Mouse (Mus musculus): Measurements from ENCODE around the gene Hipk4. TPM values are rescaled to one million over a fixed set of nuclear protein-coding genes. Genes with fewer than 3 reads are reported as not detected.
A peak's percentile ranks its signal among the peaks of the same experiment; 100 is the strongest.

Hipk4 gene
- polyA plus RNA-seq, 1 experiment from 2014 or later = 0.18 TPM

DNA sequence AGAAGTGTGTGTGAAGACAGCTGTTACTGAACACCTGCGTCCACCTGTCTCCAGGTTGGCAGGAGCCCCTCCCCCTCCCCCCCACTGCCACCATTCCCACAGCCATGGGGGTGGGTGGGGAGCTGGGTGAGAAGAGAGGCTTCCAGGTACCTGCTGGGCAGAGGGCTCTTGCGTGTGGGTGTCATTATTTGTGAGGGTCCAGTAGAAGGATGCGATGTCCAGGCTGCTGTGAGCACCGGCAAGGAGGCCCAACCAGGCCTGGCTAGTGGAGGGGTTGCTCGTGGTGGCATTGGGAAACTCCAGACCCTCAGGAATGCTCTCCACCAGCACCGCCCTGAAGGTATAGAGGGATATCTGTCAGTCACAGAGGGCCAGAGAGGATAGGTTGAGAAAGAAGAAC, 17.9 kb downstream of the Hipk4 start:
- no peaks in the 10 kb centered on the region for H3K9me3 ChIP-seq (ENCODE audit: control insufficient read depth, low read length)
- no peak overlapping the region for H3K4me2 ChIP-seq
- WGBS = 87% methylated on average over 6 of the region's 6 CpGs
- no peak overlapping the region for H3K27ac ChIP-seq (ENCODE audit: low read depth, low read length)
- DNase-seq (ENCODE audit: low spot score, missing footprints) (no peak), ATAC-seq (ENCODE audit: low FRiP score) (no peak)
- H3K36me3 ChIP-seq (ENCODE audit: control insufficient read depth, insufficient read depth, low read length) = no peaks in the 10 kb centered on the region
- no peak overlapping the region for H3K9ac ChIP-seq (ENCODE audit: low read length)
- H3K4me1 ChIP-seq (ENCODE audit: control insufficient read depth, insufficient read depth, low read length) = no peaks in the 10 kb centered on the region
- H3K27me3 ChIP-seq (ENCODE audit: control insufficient read depth, insufficient read depth, low read length) = no peaks in the 10 kb centered on the region
- H3K4me3 ChIP-seq (ENCODE audit: low read depth, low read length) = no peak overlapping the region

DNA sequence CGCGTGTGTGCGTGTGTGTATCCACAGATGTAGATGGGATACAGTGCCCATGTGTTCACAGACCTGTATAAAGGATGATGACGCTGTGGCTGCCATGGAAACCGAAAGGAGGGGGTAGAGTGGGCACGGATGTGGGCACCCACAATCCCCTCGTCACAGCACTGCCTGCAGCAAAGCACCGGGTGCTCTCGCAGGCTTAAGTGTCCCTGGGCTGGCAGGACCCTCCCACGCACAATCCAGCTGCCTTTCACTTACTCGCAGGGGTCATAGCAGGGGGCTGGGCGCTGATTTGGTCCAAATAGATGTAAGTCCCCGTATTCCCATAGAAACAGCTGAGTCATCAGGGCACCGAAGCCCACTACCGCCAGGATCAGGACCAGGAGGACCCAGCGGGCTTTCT, 18.4 kb downstream of the Hipk4 start:
- 83% methylated on average over 16 of the region's 16 CpGs for WGBS
- DNase-seq (ENCODE audit: low spot score, missing footprints) = no peak
- Histone ChIP-seq H3K9me3 (ENCODE audit: control insufficient read depth, low read length) (no peaks in the 10 kb centered on the region), H3K9ac (ENCODE audit: low read length) (no peak overlapping the region), H3K27me3 (ENCODE audit: control insufficient read depth, insufficient read depth, low read length) (no peaks in the 10 kb centered on the region), H3K4me3 (ENCODE audit: low read depth, low read length) (no peak overlapping the region), H3K4me2 (no peak overlapping the region), H3K4me1 (ENCODE audit: control insufficient read depth, insufficient read depth, low read length) (no peaks in the 10 kb centered on the region), H3K27ac (ENCODE audit: low read depth, low read length) (no peak overlapping the region), H3K36me3 (ENCODE audit: control insufficient read depth, insufficient read depth, low read length) (no peaks in the 10 kb centered on the region)
- ATAC-seq (ENCODE audit: low FRiP score) = no peak

DNA sequence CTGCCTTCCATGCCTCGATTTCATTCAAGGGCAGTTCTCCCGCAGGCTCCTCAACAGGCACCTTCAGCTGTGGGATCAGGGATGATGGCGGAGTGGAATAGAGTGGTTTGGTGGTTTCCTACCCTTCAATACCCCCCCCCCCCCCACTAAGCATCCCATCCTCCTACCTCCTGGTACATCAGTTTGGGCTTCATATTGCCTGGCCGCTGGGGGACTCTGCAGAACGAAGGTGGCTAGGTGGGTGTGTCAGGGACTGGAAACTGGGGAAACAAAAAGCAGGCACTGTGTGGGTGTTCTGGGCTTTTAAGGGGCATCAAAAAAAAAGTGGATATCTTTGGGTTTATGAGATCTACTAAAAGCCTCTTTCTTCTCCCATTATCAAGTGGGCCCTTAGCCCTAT, 18.9 kb downstream of the Hipk4 start:
- Histone ChIP-seq H3K9ac (ENCODE audit: low read length) (peak overlapping the region; percentile 35; the same call in 1 of the 2 replicates), H3K4me1 (ENCODE audit: control insufficient read depth, insufficient read depth, low read length) (no peaks in the 10 kb centered on the region), H3K4me2 (peak overlapping the region; percentile 48), H3K27me3 (ENCODE audit: control insufficient read depth, insufficient read depth, low read length) (no peaks in the 10 kb centered on the region), H3K27ac (ENCODE audit: low read depth, low read length) (no peak overlapping the region), H3K4me3 (ENCODE audit: low read depth, low read length) (peak overlapping the region; percentile 27; the same call in 1 of the 2 replicates), H3K36me3 (ENCODE audit: control insufficient read depth, insufficient read depth, low read length) (no peaks in the 10 kb centered on the region), H3K9me3 (ENCODE audit: control insufficient read depth, low read length) (no peaks in the 10 kb centered on the region)
- 63% methylated on average over 5 of the region's 5 CpGs for WGBS
- DNase-seq (ENCODE audit: low spot score, missing footprints) (no peak), ATAC-seq (ENCODE audit: low FRiP score) (no peak)

DNA sequence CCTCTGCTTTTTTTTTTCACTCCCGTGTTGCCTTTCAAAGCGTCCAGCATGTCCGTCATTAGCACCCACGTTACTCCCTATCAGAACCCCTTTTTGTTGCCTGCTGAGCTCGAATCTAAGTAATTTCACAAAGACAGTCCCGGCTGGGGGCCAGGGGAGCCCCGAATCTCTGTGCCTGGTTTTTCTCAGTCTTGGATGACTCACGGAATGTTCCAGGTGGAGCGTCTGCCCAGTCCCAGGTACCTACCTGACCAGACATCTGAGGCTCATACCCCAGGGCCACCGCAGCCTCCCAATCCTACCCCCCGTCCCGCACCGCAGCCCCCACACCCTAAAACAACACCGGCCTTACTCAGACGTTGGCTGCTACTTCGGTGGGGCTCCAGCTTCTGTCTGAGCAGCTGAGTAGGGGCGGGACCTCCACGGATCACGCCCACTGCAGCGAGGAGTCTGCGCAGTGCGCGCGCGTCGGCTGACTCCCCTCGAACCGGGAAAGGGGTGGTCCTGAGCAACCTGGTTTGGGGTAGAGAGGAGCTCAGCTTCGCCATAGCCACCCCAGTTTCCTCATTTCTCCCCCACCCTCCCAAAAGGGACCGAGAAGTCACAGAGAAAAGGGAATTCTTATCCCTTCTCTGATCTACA, 19.4 kb downstream of the Hipk4 start:
- Histone ChIP-seq H3K27me3 (ENCODE audit: control insufficient read depth, insufficient read depth, low read length) (no peaks in the 10 kb centered on the region), H3K36me3 (ENCODE audit: control insufficient read depth, insufficient read depth, low read length) (no peaks in the 10 kb centered on the region), H3K4me1 (ENCODE audit: control insufficient read depth, insufficient read depth, low read length) (no peaks in the 10 kb centered on the region), H3K9me3 (ENCODE audit: control insufficient read depth, low read length) (no peaks in the 10 kb centered on the region), H3K4me3 (ENCODE audit: low read depth, low read length) (peak overlapping the region; percentile 27), H3K4me2 (peak overlapping the region; percentile 48), H3K27ac (ENCODE audit: low read depth, low read length) (no peak overlapping the region), H3K9ac (ENCODE audit: low read length) (peak overlapping the region; percentile 35; the same call in 1 of the 2 replicates)
- DNase-seq (ENCODE audit: low spot score, missing footprints) = peak; percentile 97
- peak; percentile 96 for ATAC-seq (ENCODE audit: low FRiP score)
- 3% methylated on average over 30 of the region's 30 CpGs for WGBS

DNA sequence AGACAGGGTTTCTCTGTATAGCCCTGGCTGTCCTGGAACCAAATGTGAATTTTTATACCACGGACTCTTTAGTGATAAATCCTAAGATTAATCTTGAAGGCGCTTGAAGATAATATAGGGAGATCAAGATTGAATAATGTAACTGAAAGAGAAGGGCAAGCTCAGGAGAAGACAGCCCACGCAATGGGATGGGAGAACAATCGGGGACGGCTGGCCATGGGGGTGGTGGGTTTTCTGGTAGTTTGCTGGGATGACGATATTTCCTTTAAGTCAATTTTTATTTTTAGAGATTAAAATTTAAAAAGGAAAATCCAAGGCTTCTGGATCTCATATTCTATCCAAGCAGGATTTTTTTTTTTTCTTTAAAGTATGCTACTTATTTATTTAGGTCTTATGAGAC, 20.0 kb downstream of the Hipk4 start:
- DNase-seq (ENCODE audit: low spot score, missing footprints) (no peak), ATAC-seq (ENCODE audit: low FRiP score) (peak; percentile 19)

DNA sequence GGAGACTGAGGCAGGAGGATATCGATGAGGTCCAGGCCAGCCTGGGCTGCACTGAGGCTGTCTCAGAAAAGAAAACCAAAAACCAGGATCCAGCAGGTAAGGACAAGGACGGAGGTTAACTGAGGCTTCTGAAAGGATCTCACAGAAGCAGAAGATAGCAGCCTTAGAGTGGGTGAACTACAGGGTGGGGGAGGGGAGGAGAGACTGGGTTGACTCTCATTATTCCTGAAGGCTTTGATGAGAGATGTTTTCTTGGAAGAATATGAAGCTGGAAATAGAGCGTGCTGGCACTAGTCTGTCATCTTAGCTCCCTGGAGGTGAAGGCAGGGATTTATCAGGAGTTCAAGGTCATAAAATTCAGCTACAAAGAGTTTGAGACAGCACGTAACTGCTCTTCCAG, 20.8 kb downstream of the Hipk4 start:
- DNase-seq (ENCODE audit: low spot score, missing footprints) (no peak), ATAC-seq (ENCODE audit: low FRiP score) (no peak)
- WGBS = 89% methylated on average over 4 of the region's 4 CpGs
- no peak overlapping the region for H3K9ac ChIP-seq (ENCODE audit: low read length)
- H3K27ac ChIP-seq (ENCODE audit: low read depth, low read length) = no peak overlapping the region
- H3K36me3 ChIP-seq (ENCODE audit: control insufficient read depth, insufficient read depth, low read length) = no peaks in the 10 kb centered on the region
- no peaks in the 10 kb centered on the region for H3K4me1 ChIP-seq (ENCODE audit: control insufficient read depth, insufficient read depth, low read length)
- H3K4me2 ChIP-seq = no peak overlapping the region
- no peaks in the 10 kb centered on the region for H3K9me3 ChIP-seq (ENCODE audit: control insufficient read depth, low read length)
- no peaks in the 10 kb centered on the region for H3K27me3 ChIP-seq (ENCODE audit: control insufficient read depth, insufficient read depth, low read length)
- no peak overlapping the region for H3K4me3 ChIP-seq (ENCODE audit: low read depth, low read length)

More for the DNA sequence above, 20.0 kb downstream of the Hipk4 start:
- 54% methylated on average over 6 of the region's 6 CpGs for WGBS
- no peaks in the 10 kb centered on the region for H3K27me3 ChIP-seq (ENCODE audit: control insufficient read depth, insufficient read depth, low read length)
- no peaks in the 10 kb centered on the region for H3K9me3 ChIP-seq (ENCODE audit: control insufficient read depth, low read length)
- H3K4me3 ChIP-seq (ENCODE audit: low read depth, low read length) = no peak overlapping the region; the same call in 1 of the 2 replicates
- H3K4me2 ChIP-seq = peak overlapping the region; percentile 48
- H3K9ac ChIP-seq (ENCODE audit: low read length) = peak overlapping the region; percentile 35; the same call in 1 of the 2 replicates
- no peak overlapping the region for H3K27ac ChIP-seq (ENCODE audit: low read depth, low read length)
- H3K4me1 ChIP-seq (ENCODE audit: control insufficient read depth, insufficient read depth, low read length) = no peaks in the 10 kb centered on the region
- no peaks in the 10 kb centered on the region for H3K36me3 ChIP-seq (ENCODE audit: control insufficient read depth, insufficient read depth, low read length)

DNA sequence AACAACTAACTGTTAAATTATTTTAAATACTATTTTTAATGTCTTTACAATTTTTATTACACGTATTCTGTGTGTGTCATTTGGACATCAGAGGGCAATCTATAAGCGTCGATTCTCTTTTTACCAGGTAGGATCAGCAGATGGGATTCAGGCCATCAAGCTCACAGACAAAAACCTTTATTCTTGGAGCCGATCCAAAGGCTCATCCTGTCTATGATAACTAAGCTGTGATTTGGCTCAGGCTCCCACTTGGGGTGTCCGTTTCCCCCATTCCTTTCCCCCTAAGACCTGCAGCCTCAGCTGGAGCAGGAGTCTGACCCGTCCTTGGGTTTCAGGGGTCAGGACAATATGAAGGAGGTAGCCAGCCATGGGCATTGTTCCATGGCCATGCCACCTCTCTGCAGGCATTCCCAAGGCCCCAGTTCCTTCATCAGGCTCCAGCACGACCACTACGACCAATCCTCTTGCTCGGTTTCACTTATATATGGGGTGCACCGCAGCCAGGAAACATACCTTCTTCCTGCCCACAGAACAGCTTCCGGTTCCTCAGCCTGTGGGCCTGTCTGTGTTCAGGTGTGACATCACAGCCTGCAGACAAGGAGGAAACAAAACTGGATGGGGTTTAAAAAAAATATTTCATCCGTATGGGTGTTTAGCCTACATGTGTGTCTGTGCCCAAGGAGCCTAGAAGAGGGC, 21.8 kb downstream of the Hipk4 start:
- H3K4me3 ChIP-seq (ENCODE audit: low read depth, low read length) = no peak overlapping the region
- 87% methylated on average over 12 of the region's 12 CpGs for WGBS
- H3K4me2 ChIP-seq = no peak overlapping the region
- no peak overlapping the region for H3K9ac ChIP-seq (ENCODE audit: low read length)
- no peaks in the 10 kb centered on the region for H3K27me3 ChIP-seq (ENCODE audit: control insufficient read depth, insufficient read depth, low read length)
- H3K27ac ChIP-seq (ENCODE audit: low read depth, low read length) = no peak overlapping the region
- H3K4me1 ChIP-seq (ENCODE audit: control insufficient read depth, insufficient read depth, low read length) = no peaks in the 10 kb centered on the region
- H3K9me3 ChIP-seq (ENCODE audit: control insufficient read depth, low read length) = no peaks in the 10 kb centered on the region
- no peaks in the 10 kb centered on the region for H3K36me3 ChIP-seq (ENCODE audit: control insufficient read depth, insufficient read depth, low read length)
- ATAC-seq (ENCODE audit: low FRiP score) (no peak), DNase-seq (ENCODE audit: low spot score, missing footprints) (no peak)

DNA sequence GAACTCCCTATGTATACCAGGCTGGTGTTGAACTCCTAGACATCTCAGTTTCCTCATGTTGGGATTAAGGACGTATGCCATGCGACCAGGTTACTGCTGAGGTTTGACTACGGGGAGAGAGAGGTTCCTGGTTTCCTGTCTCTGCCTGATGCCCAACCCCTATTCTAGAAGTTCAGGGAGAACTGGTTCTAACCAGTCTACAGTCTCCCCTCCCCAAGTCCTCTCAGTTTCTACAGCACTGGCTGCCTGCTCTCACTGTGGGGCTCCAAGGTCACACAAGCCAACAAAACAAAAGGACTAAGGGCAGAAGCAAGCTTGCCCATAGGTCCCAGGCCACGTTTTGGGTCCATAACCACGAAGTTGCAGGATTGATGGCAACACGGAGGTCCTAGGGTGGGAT, 26.5 kb downstream of the Hipk4 start:
- H3K9me3 ChIP-seq (ENCODE audit: control insufficient read depth, low read length) = no peaks in the 10 kb centered on the region
- no peak for DNase-seq (ENCODE audit: low spot score, missing footprints)
- H3K27ac ChIP-seq (ENCODE audit: low read depth, low read length) = no peak overlapping the region
- H3K36me3 ChIP-seq (ENCODE audit: control insufficient read depth, insufficient read depth, low read length) = no peaks in the 10 kb centered on the region
- no peak for ATAC-seq (ENCODE audit: low FRiP score)
- H3K27me3 ChIP-seq (ENCODE audit: control insufficient read depth, insufficient read depth, low read length) = no peaks in the 10 kb centered on the region
- H3K9ac ChIP-seq (ENCODE audit: low read length) = no peak overlapping the region
- 88% methylated on average over 6 of the region's 6 CpGs for WGBS
- no peak overlapping the region for H3K4me3 ChIP-seq (ENCODE audit: low read depth, low read length)
- H3K4me2 ChIP-seq = no peak overlapping the region
- H3K4me1 ChIP-seq (ENCODE audit: control insufficient read depth, insufficient read depth, low read length) = peaks cover 10% of the 10 kb centered on the region

DNA sequence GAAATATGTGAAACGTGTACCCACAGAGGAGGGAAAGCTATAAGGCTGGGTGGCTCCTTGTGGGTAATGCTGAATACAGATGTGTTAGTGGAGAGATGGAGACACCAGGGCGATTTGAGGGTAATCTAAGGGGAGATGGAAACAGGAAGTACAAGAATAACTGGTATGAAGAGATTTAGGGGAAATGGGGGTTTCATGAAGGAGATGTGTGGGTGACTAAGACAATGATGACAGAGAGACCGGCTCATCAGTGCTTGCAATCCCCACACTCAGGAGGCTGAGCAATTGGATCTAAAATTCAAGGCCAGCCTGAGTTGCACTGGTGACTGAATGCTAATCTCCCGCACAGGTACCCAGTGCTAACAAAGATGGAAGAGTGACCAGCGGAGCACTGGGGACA, 29.0 kb downstream of the Hipk4 start:
- peak overlapping the region; percentile 80 for H3K4me2 ChIP-seq
- H3K27ac ChIP-seq (ENCODE audit: low read depth, low read length) = no peak overlapping the region
- no peak overlapping the region for H3K9ac ChIP-seq (ENCODE audit: low read length)
- DNase-seq (ENCODE audit: low spot score, missing footprints) (no peak), ATAC-seq (ENCODE audit: low FRiP score) (no peak)
- H3K36me3 ChIP-seq (ENCODE audit: control insufficient read depth, insufficient read depth, low read length) = no peaks in the 10 kb centered on the region
- H3K4me3 ChIP-seq (ENCODE audit: low read depth, low read length) = 0 out of 2 replicates have a peak overlapping the region, but pooled peaks have one; percentile 82
- 66% methylated on average over 5 of the region's 5 CpGs for WGBS
- no peaks in the 10 kb centered on the region for H3K9me3 ChIP-seq (ENCODE audit: control insufficient read depth, low read length)
- peaks cover 10% of the 10 kb centered on the region for H3K4me1 ChIP-seq (ENCODE audit: control insufficient read depth, insufficient read depth, low read length)
- H3K27me3 ChIP-seq (ENCODE audit: control insufficient read depth, insufficient read depth, low read length) = no peaks in the 10 kb centered on the region

Measured in midbrain, embryonic 11.5 days (tissue).